Mouse (Mus musculus) gastrocnemius, adult 2 months (tissue): ENCODE results near the gene Gm21988. TPM values are rescaled to one million over a fixed set of nuclear protein-coding genes. Genes with fewer than 3 reads are reported as not detected.

ENCODE experiments used
- DNase-seq: peaks from one replicate; pipeline ENCODE4 v3.0.0; 2022
- H3K27ac ChIP-seq: fragments of 200-600 bp; 2 replicates; pipeline ENCODE4 v1.8.1; 2022; ENCODE audit warnings: mild to moderate bottlenecking
- H3K4me3 ChIP-seq: fragments of 200-600 bp; 2 replicates; pipeline ENCODE4 v1.8.1; 2022; ENCODE audit warnings: mild to moderate bottlenecking, moderate library complexity
- CTCF ChIP-seq: fragments of 200-600 bp; IDR thresholded peaks from 2 replicates; pipeline ENCODE4 v1.8.1; 2022; ENCODE audit warnings: antibody characterized with exemption, mild to moderate bottlenecking, moderate library complexity
- intact Hi-C: fragments of 180-260 bp; cut with DNase I; formaldehyde crosslinking; loops from one replicate; pipeline ENCODE4 v1.15.1; 2025
- microRNA-seq: library from miRNA; unstranded; fragments of <30 nt; microRNA quantifications from one replicate; pipeline ENCODE4 v1.2.0, GENCODE M21; 2021
- total RNA-seq, 2 experiments: library from RNA; stranded (reverse); gene quantifications; 2 replicates each; pipeline ENCODE4 v1.2.3; 2021

Gm21988 gene
- total RNA-seq, 2 experiments from 2014 or later: 3.7 to 4.4 TPM

DNA sequence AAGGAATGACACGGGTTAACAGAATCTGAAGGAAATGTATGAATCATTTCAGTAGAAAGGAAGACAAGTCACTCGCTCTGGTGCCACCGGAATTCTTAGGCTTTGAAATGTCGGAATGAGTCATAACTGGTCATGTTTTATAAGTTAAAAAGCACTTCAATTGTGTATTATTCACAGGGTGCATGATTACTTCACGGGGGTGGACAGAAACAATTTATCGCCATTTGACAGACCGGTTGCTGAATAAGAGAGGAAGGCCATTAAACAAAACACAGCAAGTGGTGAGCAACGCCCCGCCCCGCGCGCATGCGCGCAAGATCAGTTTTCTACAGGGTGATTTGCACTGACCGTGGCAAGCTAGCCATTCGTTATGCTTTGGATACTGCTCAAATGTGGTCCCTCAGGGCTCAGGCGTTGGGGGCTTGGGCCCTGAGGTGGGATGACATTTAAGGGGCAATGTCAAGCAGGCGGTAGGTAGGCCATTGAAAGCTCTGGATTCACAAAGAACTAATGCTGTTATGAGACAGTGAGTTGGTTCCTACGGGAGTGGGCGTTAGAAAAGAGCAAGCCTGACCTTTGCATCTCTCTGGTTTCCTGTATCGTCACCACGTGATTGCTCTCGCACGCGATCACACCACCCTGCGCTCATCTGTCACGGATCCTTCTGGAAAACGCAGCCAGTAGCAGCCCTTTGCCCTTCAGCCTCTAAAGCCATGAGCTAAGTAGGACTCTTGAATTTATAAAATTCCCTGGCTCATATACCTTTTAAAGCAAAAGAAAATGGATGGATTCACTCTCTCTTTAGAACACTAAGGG is 50.1 kb downstream of the Gm21988 start:
- no peak overlapping the region for H3K4me3 ChIP-seq
- no peak overlapping the region for H3K27ac ChIP-seq
- no peak for TF ChIP-seq CTCF
- intact Hi-C loops: no loop called here
- DNase-seq: no peak

Small RNA genes within 50 kb of the gene (microRNA-seq; reads per million reads assigned to microRNA genes)
- gene Mir195a (8,733 reads per million, percentile 92 among the genes with 10 or more reads in this experiment), gene Mir497 (not detected), gene Mir497b (not detected)

Other genes starting within 250 kb of the Gm21988 start
- 100 to 1,000 TPM; 194 to 232 TPM for gene Gabarap, start 248.7 kb downstream of the Gm21988 start, total RNA-seq
- 10 to 100 TPM; 19.2 to 21.8 TPM for gene Phf23, start 244.1 kb downstream of the Gm21988 start, total RNA-seq
- gene Dvl2, start 239.2 kb downstream of the Gm21988 start, total RNA-seq: 1 to 10 TPM; 3.6 to 5.0 TPM
- gene Acadvl, start 224.4 kb downstream of the Gm21988 start, total RNA-seq: 100 to 1,000 TPM; 266 to 502 TPM
- gene Dlg4, start 222.9 kb downstream of the Gm21988 start, total RNA-seq: 1 to 10 TPM; 3.2 to 5.2 TPM
- gene Asgr1, start 185.7 kb downstream of the Gm21988 start, total RNA-seq: not detected
- gene Asgr2, start 147.2 kb downstream of the Gm21988 start, total RNA-seq: under 1 TPM; 0.22 to 0.31 TPM
- gene Mgl2, start 109.5 kb downstream of the Gm21988 start, total RNA-seq: 1 to 10 TPM in 1 of 2 experiments, under 1 TPM in 1; 0.94 to 3.3 TPM
- gene Clec10a, start 83.6 kb downstream of the Gm21988 start, total RNA-seq: 1 to 10 TPM; 2.1 to 2.7 TPM
- not detected for gene Slc16a11, start 27.1 kb downstream of the Gm21988 start, total RNA-seq
- gene Slc16a13, start 18.8 kb downstream of the Gm21988 start, total RNA-seq: under 1 TPM; 0.28 to 0.67 TPM
- 1 to 10 TPM; 1.4 to 2.6 TPM for gene Bcl6b, start 10.0 kb downstream of the Gm21988 start, total RNA-seq
- gene 0610010K14Rik, start 1.9 kb downstream of the Gm21988 start, total RNA-seq: 10 to 100 TPM; 33.4 to 37.0 TPM
- gene Rnasek, start within 50 bp of the Gm21988 start, total RNA-seq: 100 to 1,000 TPM; 109 to 117 TPM
- gene Alox12, start 15.5 kb upstream of the Gm21988 start, total RNA-seq: 1 to 10 TPM; 1.0 to 1.8 TPM
- gene Alox12e, start 82.8 kb upstream of the Gm21988 start, total RNA-seq: not detected
- under 1 TPM in 1 of 2 experiments, not detected in 1; 0.17 TPM for gene Alox15, start 112.2 kb upstream of the Gm21988 start, total RNA-seq
- 10 to 100 TPM; 18.5 to 18.7 TPM for gene Pelp1, start 170.2 kb upstream of the Gm21988 start, total RNA-seq
- 1 to 10 TPM; 8.3 to 8.4 TPM for gene Arrb2, start 192.8 kb upstream of the Gm21988 start, total RNA-seq
- gene Med11, start 212.1 kb upstream of the Gm21988 start, total RNA-seq: 1 to 10 TPM; 4.9 to 6.4 TPM
- under 1 TPM in 1 of 2 experiments, not detected in 1; 0.75 TPM for gene Zmynd15, start 219.6 kb upstream of the Gm21988 start, total RNA-seq
- 1 to 10 TPM; 1.2 to 1.4 TPM for gene Cxcl16, start 220.2 kb upstream of the Gm21988 start, total RNA-seq